Mouse (Mus musculus): Measurements from ENCODE around the gene Dnm3.
A peak's percentile ranks its signal among the peaks of the same experiment; 100 is the strongest.

The Dnm3 gene

GRCm38 (mm10) chr1:162477246-162478209 is at the start of gene Dnm3:
Gene Dnm3, minus strand, starts transcription at chr1:162478034.
- DNase-seq (ENCODE audit: low spot score), result peak; percentile 91

- no peak for DNase-seq (ENCODE audit: low spot score)
These were observed 37.3 kb upstream of the Dnm3 start for GRCm38 (mm10) chr1:162515116-162515515.

GRCm38 (mm10) chr1:162510013-162510356 is 32.2 kb upstream of the Dnm3 start:
- no peak for DNase-seq (ENCODE audit: low spot score)

- DNase-seq (ENCODE audit: low spot score), result no peak
These were observed 31.6 kb upstream of the Dnm3 start for GRCm38 (mm10) chr1:162509329-162510012.

GRCm38 (mm10) chr1:162508211-162509005 is 30.6 kb upstream of the Dnm3 start:
- DNase-seq (ENCODE audit: low spot score), result no peak

GRCm38 (mm10) chr1:162506516-162506915 is 28.7 kb upstream of the Dnm3 start:
- DNase-seq (ENCODE audit: low spot score), result no peak

- DNase-seq (ENCODE audit: low spot score), result no peak
These were observed 27.8 kb upstream of the Dnm3 start for GRCm38 (mm10) chr1:162505649-162506048.

- DNase-seq (ENCODE audit: low spot score), result no peak
These were observed 1.2 kb downstream of the Dnm3 start for GRCm38 (mm10) chr1:162476531-162477080.

GRCm38 (mm10) chr1:162472949-162473348 is 4.9 kb downstream of the Dnm3 start:
- DNase-seq (ENCODE audit: low spot score), result no peak

GRCm38 (mm10) chr1:162471089-162471488 is 6.7 kb downstream of the Dnm3 start:
- DNase-seq (ENCODE audit: low spot score), result no peak

- DNase-seq (ENCODE audit: low spot score), result no peak
These were observed 8.0 kb downstream of the Dnm3 start for GRCm38 (mm10) chr1:162469752-162470280.

- DNase-seq (ENCODE audit: low spot score), result no peak
These were observed 14.2 kb downstream of the Dnm3 start for GRCm38 (mm10) chr1:162463676-162464075.

- DNase-seq (ENCODE audit: low spot score), result no peak
These were observed 19.1 kb downstream of the Dnm3 start for GRCm38 (mm10) chr1:162458711-162459110.

- DNase-seq (ENCODE audit: low spot score), result no peak
These were observed 21.0 kb downstream of the Dnm3 start for GRCm38 (mm10) chr1:162456861-162457260.

- no peak for DNase-seq (ENCODE audit: low spot score)
These were observed 21.4 kb downstream of the Dnm3 start for GRCm38 (mm10) chr1:162456406-162456805.

GRCm38 (mm10) chr1:162453578-162453977 is 24.3 kb downstream of the Dnm3 start:
- DNase-seq (ENCODE audit: low spot score), result no peak

- no peak for DNase-seq (ENCODE audit: low spot score)
These were observed 24.8 kb downstream of the Dnm3 start for GRCm38 (mm10) chr1:162453030-162453429.

- DNase-seq (ENCODE audit: low spot score), result no peak
These were observed 28.5 kb downstream of the Dnm3 start for GRCm38 (mm10) chr1:162449161-162449909.

- DNase-seq (ENCODE audit: low spot score), result no peak
These were observed 33.0 kb downstream of the Dnm3 start for GRCm38 (mm10) chr1:162444805-162445204.

GRCm38 (mm10) chr1:162439576-162439975 is 38.3 kb downstream of the Dnm3 start:
- DNase-seq (ENCODE audit: low spot score), result no peak

GRCm38 (mm10) chr1:162436672-162437071 is 41.2 kb downstream of the Dnm3 start:
- no peak for DNase-seq (ENCODE audit: low spot score)

All from left cerebral cortex, adult 11 months (tissue).